Mouse (Mus musculus): ENCODE measurements around the gene Sufu. TPM values are rescaled to one million over a fixed set of nuclear protein-coding genes. Genes with fewer than 3 reads are reported as not detected.

Gene Sufu
- polyA plus RNA-seq, 1 experiment from 2014 or later, result 32.8 TPM

DNA sequence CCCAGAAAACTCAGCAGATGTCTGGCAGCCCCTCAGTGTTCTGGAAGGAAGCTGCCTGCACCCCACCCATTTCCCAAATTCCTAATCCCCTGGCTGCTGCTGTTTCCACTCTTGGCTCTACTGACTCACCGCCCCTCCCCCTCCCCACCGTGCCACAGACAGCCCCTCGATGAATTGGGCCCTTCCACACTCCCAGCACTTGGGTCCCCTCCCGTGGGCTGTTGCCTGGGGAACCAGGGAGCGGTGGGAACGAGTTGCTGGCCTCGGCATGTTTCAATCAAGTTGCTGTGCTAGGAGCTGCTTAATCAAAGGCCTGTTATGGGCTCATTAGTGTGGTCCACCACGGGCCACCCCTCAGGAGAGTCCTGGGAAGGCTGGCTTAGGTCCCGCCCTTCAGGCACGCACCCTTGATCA, 80.7 kb downstream of the Sufu start:
- 31% methylated on average over 10 of the region's 10 CpGs for WGBS
- Histone ChIP-seq H3K4me2 (no peak overlapping the region), H3K27ac (peak overlapping the region; percentile 72), H3K27me3 (no peaks in the 10 kb centered on the region), H3K36me3 (peaks cover 64% of the 10 kb centered on the region), H3K4me3 (no peak overlapping the region), H3K9me3 (no peaks in the 10 kb centered on the region), H3K9ac (no peak overlapping the region), H3K4me1 (peaks cover 46% of the 10 kb centered on the region)
- no peak for ATAC-seq (ENCODE audit: insufficient number of reproducible peaks, low FRiP score, low TSS enrichment, low read depth)

DNA sequence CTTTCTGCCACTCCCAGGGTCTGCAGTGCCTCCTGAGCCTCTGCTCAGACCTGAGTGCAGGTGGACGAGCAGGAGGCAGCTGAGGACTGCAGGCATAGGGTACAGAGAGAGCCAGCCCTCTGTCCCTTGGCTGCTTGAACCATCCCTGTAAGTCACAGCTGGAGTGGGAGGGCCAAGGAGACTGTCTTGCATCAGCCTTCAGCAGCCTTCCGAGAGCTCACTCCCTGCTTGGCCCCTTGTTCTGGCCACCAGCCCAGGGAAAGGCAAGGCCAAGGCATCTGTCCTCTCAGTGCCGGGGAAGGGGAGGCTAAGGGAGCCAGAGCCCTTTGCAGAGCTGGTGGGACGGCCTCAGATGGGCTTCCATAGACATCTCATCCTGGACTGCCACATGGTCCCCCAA, 81.5 kb downstream of the Sufu start:
- H3K36me3 ChIP-seq, result peaks cover 58% of the 10 kb centered on the region
- ATAC-seq (ENCODE audit: insufficient number of reproducible peaks, low FRiP score, low TSS enrichment, low read depth), result no peak

DNA sequence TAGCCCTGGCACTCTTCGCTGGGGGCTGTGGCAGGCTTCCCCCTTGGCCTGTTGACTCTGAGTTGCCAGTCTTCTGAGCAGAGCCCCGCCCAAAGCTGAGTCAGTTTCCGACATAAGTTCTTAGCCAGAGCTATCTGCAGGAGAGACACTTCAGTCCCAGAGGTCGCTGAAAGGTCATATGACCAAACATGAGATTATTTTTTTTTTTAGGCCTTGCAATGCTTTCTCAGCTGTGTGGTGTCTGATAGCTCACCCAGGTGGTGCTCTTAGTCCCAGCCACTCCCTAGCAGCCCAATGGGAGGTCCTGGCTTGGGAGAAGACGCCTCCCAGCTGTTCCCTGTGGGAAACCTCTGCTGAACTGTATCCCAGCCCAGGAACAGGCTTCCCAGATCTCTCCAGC, 82.1 kb downstream of the Sufu start:
- no peak for ATAC-seq (ENCODE audit: insufficient number of reproducible peaks, low FRiP score, low TSS enrichment, low read depth)
- Histone ChIP-seq H3K4me2 (no peak overlapping the region), H3K9ac (no peak overlapping the region), H3K4me1 (peaks cover 58% of the 10 kb centered on the region), H3K36me3 (peaks cover 53% of the 10 kb centered on the region), H3K27ac (peak overlapping the region; percentile 67), H3K4me3 (no peak overlapping the region), H3K27me3 (no peaks in the 10 kb centered on the region), H3K9me3 (no peaks in the 10 kb centered on the region)
- 60% methylated on average over 5 of the region's 5 CpGs for WGBS

More for the DNA sequence above, 81.5 kb downstream of the Sufu start:
- H3K9ac ChIP-seq, result no peak overlapping the region
- H3K4me1 ChIP-seq, result peaks cover 54% of the 10 kb centered on the region
- H3K27ac ChIP-seq, result peak overlapping the region; percentile 57
- H3K27me3 ChIP-seq, result no peaks in the 10 kb centered on the region
- no peak overlapping the region for H3K4me3 ChIP-seq
- H3K4me2 ChIP-seq, result no peak overlapping the region
- 73% methylated on average over 4 of the region's 4 CpGs for WGBS
- H3K9me3 ChIP-seq, result no peaks in the 10 kb centered on the region

DNA sequence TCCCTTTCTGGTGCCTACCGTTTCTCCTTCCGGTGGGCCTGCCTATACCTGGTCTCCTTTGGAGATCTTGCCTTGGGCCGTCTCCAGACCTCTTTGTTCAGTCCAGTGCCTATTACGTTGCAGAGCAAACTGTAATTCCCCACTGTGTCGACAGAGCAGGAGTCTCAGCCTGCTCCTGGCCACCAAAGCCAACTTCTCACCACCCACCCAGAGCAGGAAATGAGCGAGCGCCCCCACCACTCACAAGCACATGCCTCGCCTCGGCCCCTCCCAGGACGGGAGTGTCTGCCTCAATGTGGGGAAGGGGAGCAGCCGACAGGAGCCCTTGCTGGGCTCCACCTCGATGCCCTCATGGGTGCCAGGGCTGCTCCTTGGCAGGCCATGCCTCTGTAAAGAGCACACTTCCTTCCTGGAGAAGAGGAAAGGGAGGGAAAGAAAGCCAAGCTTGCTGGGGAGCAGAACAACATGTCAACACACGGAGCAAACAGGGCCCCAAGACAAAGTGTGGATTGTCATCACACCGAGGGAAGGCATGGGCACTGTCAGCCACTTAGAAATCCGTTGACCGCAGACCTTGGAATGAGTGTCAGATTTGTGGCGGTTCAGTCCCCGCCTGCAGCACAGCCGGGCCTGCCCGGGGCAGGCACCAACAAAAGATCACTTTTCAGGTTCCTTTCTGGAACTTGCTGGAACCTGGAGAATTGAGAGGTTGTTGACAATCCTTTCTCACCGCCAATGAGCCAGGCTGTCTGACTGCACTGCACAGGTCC, 82.8 kb downstream of the Sufu start:
- no peak overlapping the region for H3K9ac ChIP-seq
- no peaks in the 10 kb centered on the region for H3K27me3 ChIP-seq
- peak overlapping the region; percentile 67 for H3K27ac ChIP-seq
- no peak for ATAC-seq (ENCODE audit: insufficient number of reproducible peaks, low FRiP score, low TSS enrichment, low read depth)
- no peaks in the 10 kb centered on the region for H3K9me3 ChIP-seq
- peaks cover 65% of the 10 kb centered on the region for H3K4me1 ChIP-seq
- no peak overlapping the region for H3K4me3 ChIP-seq
- H3K36me3 ChIP-seq, result peaks cover 50% of the 10 kb centered on the region
- 51% methylated on average over 21 of the region's 21 CpGs for WGBS
- H3K4me2 ChIP-seq, result no peak overlapping the region

DNA sequence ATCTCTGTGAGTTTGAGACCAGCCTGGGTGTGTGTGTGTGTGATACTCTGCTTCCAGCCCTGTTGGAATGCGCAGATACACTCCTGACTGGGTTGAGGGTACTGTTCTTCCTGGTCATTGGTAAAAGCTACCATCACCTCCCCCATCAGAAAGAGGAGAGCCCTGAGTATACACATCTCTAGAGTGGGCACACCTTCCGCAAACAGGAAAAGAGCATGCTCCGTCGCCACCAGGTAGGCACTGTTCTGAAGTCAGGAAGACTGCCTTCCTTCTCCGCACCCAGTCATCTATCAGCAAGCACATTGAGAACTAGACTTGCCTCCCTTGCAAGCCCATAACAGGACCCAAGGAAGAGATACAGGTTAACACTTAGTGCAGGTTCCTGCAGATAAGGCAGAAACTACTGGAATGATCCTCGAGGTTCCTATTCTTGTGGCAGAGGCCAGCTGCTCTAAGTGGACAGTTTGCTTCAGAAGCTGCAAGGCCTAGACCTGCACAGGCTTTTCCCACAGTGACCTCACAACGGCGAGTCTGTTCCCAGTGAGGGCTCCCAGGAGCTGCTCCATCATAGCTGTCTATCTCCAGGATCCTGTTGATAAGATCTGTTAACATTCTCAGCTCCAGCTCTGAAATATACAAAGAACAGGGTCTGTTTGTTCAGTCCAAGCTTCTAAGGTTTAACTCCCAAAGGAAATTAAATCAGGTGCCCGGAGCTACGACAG, 84.1 kb downstream of the Sufu start:
- Histone ChIP-seq H3K9me3 (no peaks in the 10 kb centered on the region), H3K4me3 (no peak overlapping the region), H3K27ac (0 out of 2 replicates have a peak overlapping the region, but pooled peaks have one; percentile 67), H3K36me3 (peaks cover 51% of the 10 kb centered on the region), H3K4me2 (no peak overlapping the region), H3K27me3 (no peaks in the 10 kb centered on the region), H3K9ac (no peak overlapping the region), H3K4me1 (peaks cover 70% of the 10 kb centered on the region)
- 76% methylated on average over 10 of the region's 10 CpGs for WGBS
- no peak for ATAC-seq (ENCODE audit: insufficient number of reproducible peaks, low FRiP score, low TSS enrichment, low read depth)

DNA sequence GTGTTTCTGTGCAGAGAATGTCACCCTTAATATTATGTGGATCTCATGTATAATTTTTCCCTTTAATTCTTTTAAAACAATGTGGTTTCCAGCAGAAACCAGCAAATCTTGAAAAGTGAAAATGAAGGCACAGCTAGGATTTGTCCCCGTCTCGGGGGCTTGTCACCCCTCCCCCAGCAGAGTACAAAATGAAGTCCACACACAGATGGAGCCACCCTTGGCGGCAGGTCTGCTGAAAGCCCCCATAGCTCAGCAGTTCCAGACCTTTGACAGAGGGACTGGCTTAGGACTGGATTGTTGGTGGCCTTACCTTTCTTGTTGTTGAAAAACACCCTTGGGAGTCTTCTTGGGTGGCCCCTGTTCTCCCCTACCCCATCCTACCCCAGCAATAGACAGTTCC, 84.7 kb downstream of the Sufu start:
- Histone ChIP-seq H3K9me3 (no peaks in the 10 kb centered on the region), H3K27me3 (no peaks in the 10 kb centered on the region), H3K36me3 (peaks cover 56% of the 10 kb centered on the region), H3K4me3 (no peak overlapping the region), H3K4me1 (peaks cover 70% of the 10 kb centered on the region), H3K27ac (no peak overlapping the region), H3K4me2 (no peak overlapping the region), H3K9ac (no peak overlapping the region)
- 33% methylated on average over 3 of the region's 3 CpGs for WGBS
- ATAC-seq (ENCODE audit: insufficient number of reproducible peaks, low FRiP score, low TSS enrichment, low read depth), result no peak

DNA sequence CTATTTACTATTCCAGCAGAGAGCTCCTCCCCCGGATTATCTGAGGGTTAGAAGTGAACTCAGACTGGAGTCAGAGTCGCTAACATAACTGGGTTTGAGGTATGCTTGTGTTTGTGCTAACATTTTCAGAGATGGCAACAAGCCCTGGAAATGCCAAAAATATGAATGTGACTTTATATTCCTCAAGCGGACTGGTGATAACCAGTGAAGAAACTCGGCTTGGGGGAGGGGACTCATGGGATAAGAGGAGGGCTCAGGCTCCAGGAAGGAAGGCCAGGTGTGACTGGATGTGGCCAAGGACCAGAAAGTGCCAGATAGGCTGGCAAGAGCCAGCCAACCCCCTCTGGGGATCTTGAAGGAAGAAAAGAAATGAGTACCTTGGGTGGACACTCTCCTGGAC, 85.1 kb downstream of the Sufu start:
- H3K9me3 ChIP-seq, result no peaks in the 10 kb centered on the region
- peaks cover 59% of the 10 kb centered on the region for H3K36me3 ChIP-seq
- H3K4me1 ChIP-seq, result peaks cover 70% of the 10 kb centered on the region
- no peak overlapping the region for H3K4me2 ChIP-seq
- ATAC-seq (ENCODE audit: insufficient number of reproducible peaks, low FRiP score, low TSS enrichment, low read depth), result no peak
- 39% methylated on average over 4 of the region's 4 CpGs for WGBS
- H3K27me3 ChIP-seq, result no peaks in the 10 kb centered on the region
- H3K27ac ChIP-seq, result no peak overlapping the region
- no peak overlapping the region for H3K9ac ChIP-seq
- no peak overlapping the region for H3K4me3 ChIP-seq

DNA sequence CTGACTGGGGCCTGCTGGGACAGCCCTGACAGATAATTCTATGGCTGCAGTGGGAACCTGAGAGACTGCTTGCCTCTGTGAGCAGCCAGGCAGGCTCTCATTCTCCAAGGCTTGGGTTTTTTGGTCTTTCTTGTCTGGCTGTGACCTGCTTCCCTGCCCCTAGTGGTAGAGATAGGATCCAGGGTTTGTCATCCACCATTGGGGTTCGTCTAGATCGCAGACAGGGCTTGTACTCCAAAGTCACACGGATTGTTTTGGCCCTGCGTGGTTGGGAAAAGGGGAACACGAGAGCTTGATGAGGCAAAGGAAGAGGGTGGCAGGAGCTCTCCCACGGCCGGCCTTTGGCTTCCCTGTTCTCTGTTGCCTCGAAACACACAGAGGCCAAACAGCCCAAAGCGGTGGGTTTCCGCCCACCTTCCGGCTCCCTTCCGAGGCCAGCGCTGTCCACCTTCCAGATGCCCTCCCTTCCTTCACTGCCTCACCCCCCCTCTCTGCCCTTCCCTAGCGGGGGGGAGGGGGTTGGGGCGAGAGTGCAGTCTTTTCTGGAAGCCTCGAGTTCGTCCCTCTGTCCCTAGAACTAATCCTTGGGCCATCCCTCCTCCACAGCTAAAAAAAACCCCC, 86.3 kb downstream of the Sufu start:
- H3K9me3 ChIP-seq, result no peaks in the 10 kb centered on the region
- H3K36me3 ChIP-seq, result peaks cover 51% of the 10 kb centered on the region
- WGBS, result 51% methylated on average over 17 of the region's 17 CpGs
- H3K4me3 ChIP-seq, result no peak overlapping the region
- ATAC-seq (ENCODE audit: insufficient number of reproducible peaks, low FRiP score, low TSS enrichment, low read depth), result no peak
- no peaks in the 10 kb centered on the region for H3K27me3 ChIP-seq
- peaks cover 60% of the 10 kb centered on the region for H3K4me1 ChIP-seq
- H3K9ac ChIP-seq, result no peak overlapping the region
- no peak overlapping the region for H3K27ac ChIP-seq
- no peak overlapping the region for H3K4me2 ChIP-seq

DNA sequence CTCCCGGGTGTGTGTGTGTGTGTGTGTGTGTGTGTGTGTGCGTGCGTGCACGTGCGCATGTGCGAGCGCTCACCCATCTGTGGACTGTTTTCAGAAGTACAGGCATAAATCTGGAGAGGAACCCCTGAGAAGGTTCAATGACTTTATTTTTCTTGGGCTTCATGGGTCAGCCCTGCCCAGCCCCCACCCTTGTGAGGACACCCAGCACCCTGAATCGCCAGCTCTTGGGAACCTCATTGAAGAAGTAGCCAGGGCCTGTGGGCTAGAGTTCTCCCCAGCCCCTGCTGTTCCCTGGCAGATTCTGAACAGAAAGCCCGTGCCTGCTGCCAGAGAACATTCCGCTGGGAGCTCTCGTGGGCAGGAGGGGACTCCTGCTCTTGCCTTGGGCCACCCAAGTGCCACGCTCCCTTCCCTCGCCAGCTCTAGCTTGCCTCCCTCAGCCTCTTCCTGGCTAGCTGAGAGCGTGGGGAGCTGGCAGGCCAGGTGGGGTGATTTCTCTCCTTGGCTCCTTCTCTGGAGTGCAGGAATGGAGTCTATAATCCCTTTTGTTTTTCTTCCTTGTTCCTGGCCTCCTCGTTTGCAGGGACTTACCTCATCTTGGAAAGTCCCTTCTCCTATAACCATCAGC, 87.1 kb downstream of the Sufu start:
- no peaks in the 10 kb centered on the region for H3K9me3 ChIP-seq
- H3K4me3 ChIP-seq, result no peak overlapping the region
- H3K36me3 ChIP-seq, result peaks cover 45% of the 10 kb centered on the region
- H3K27ac ChIP-seq, result peak overlapping the region; percentile 78
- no peak overlapping the region for H3K9ac ChIP-seq
- no peak overlapping the region for H3K4me2 ChIP-seq
- WGBS, result 66% methylated on average over 15 of the region's 15 CpGs
- peaks cover 52% of the 10 kb centered on the region for H3K4me1 ChIP-seq
- no peaks in the 10 kb centered on the region for H3K27me3 ChIP-seq
- ATAC-seq (ENCODE audit: insufficient number of reproducible peaks, low FRiP score, low TSS enrichment, low read depth), result no peak

DNA sequence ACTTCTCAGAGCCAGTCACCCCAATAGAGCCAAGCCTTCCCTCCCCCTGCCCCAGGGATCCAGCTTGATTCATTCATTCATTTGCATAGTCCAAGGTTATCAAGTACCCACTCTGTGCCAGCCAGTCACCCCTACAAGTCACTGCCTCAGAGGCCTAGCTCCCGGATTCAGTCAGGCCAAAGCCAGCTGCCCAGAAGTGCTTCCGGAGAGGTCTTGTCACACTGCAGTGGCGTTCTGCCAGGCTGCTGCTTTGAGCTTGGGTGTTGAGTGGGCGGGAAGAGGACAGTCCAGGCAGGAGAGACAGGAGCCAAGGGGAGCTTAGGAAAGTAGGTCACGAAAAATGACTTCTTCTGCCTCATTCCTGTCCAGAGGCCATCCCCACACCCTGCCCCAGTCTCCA, 87.8 kb downstream of the Sufu start:
- no peak overlapping the region for H3K4me2 ChIP-seq
- no peak overlapping the region for H3K9ac ChIP-seq
- H3K27me3 ChIP-seq, result no peaks in the 10 kb centered on the region
- peaks cover 49% of the 10 kb centered on the region for H3K4me1 ChIP-seq
- H3K9me3 ChIP-seq, result no peaks in the 10 kb centered on the region
- WGBS, result 66% methylated on average over 5 of the region's 5 CpGs
- H3K36me3 ChIP-seq, result peaks cover 40% of the 10 kb centered on the region
- H3K27ac ChIP-seq, result peak overlapping the region; percentile 78
- H3K4me3 ChIP-seq, result no peak overlapping the region
- ATAC-seq (ENCODE audit: insufficient number of reproducible peaks, low FRiP score, low TSS enrichment, low read depth), result no peak

DNA sequence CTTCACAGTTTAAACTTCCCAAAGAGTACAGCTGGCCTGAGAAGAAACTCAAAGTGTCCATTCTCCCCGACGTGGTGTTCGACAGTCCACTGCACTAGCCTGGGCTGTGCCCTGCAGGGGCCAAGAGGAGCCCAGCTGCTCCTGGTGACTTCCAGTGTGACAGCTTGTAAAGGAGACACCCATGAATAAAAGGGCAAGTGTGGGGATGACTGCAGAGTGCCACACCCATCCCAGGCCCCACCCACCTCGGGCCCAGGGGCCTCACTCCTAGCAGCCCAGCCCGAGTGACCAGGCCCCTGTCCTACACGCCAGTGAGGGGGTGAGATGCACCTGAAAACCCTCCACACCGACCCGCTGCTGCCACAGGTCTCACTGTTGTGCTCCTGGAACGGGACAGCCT, 89.2 kb downstream of the Sufu start:
- Histone ChIP-seq H3K9me3 (no peaks in the 10 kb centered on the region), H3K36me3 (peaks cover 31% of the 10 kb centered on the region), H3K27me3 (no peaks in the 10 kb centered on the region), H3K27ac (no peak overlapping the region; the same call in 1 of the 2 replicates), H3K9ac (no peak overlapping the region), H3K4me3 (no peak overlapping the region), H3K4me1 (peaks cover 52% of the 10 kb centered on the region), H3K4me2 (no peak overlapping the region)
- no peak for ATAC-seq (ENCODE audit: insufficient number of reproducible peaks, low FRiP score, low TSS enrichment, low read depth)
- WGBS, result 62% methylated on average over 9 of the region's 9 CpGs
